ENCODE assay signal across 8 mouse cellular contexts in genomic region chrX:103622935-103623280, GRCm38 (mm10). TPM values are rescaled to one million over a fixed set of nuclear protein-coding genes. Genes with fewer than 3 reads are reported as not detected.
DNase-seq lines count a peak whose midpoint lies in the region; ATAC-seq and TF ChIP-seq lines count a peak whose summit lies in the region.

No protein-coding gene starts in this region.

- no peak for TF ChIP-seq POLR2A in bone marrow macrophage, adult 2 months (IDR thresholded peaks at IDR 0.05; ENCODE audit: borderline replicate concordance, low read depth, low read length)
- TF ChIP-seq POLR2A in small intestine, adult 2 months (IDR thresholded peaks at IDR 0.05; ENCODE audit: low read depth, low read length): no peak

- no peaks in the 10 kb centered on the region for H3K9me3 ChIP-seq in forebrain, embryonic 14.5 days (replicated peaks; ENCODE audit: control insufficient read depth, low read length)
- H3K9me3 ChIP-seq in intestine, embryonic 16.5 days (ENCODE audit: control insufficient read depth, low read length): no peaks in the 10 kb centered on the region
- H3K9me3 ChIP-seq in lung, embryonic 14.5 days (ENCODE audit: low read depth, low read length): no peaks in the 10 kb centered on the region

- peak overlapping the region; percentile 73 for H3K4me3 ChIP-seq in gastrocnemius, adult 2 months
- H3K4me3 ChIP-seq in bone marrow macrophage, adult 2 months (ENCODE audit: insufficient read depth, low read length): peak overlapping the region; percentile 85
- peak overlapping the region; percentile 42 for H3K4me3 ChIP-seq in forebrain, embryonic 14.5 days (ENCODE audit: low read depth, low read length)
- peak overlapping the region; percentile 62 for H3K4me3 ChIP-seq in intestine, embryonic 16.5 days (ENCODE audit: low read length)
- H3K4me3 ChIP-seq in lung, embryonic 14.5 days (ENCODE audit: low read depth, low read length): peak overlapping the region; percentile 48
- H3K4me3 ChIP-seq in small intestine, adult 2 months (ENCODE audit: low read depth, low read length): peak overlapping the region; percentile 40

- H3K27me3 ChIP-seq in forebrain, embryonic 14.5 days (replicated peaks; ENCODE audit: control insufficient read depth, insufficient read depth, low read length): peaks cover 3% of the 10 kb centered on the region; the same call in 1 of the 2 replicates
- no peaks in the 10 kb centered on the region for H3K27me3 ChIP-seq in intestine, embryonic 16.5 days (replicated peaks; ENCODE audit: control insufficient read depth, insufficient read depth, low read length)
- H3K27me3 ChIP-seq in lung, embryonic 14.5 days (ENCODE audit: insufficient read depth, low read length): no peaks in the 10 kb centered on the region
- H3K27me3 ChIP-seq in small intestine, adult 2 months (ENCODE audit: control insufficient read depth, insufficient read depth, low read length): no peaks in the 10 kb centered on the region

- no peaks in the 10 kb centered on the region for H3K36me3 ChIP-seq in forebrain, embryonic 14.5 days (ENCODE audit: control insufficient read depth, insufficient read depth, low read length)
- H3K36me3 ChIP-seq in intestine, embryonic 16.5 days (ENCODE audit: control insufficient read depth, insufficient read depth, low read length): no peaks in the 10 kb centered on the region
- H3K36me3 ChIP-seq in lung, embryonic 14.5 days (ENCODE audit: insufficient read depth): no peaks in the 10 kb centered on the region
- H3K36me3 ChIP-seq in small intestine, adult 2 months (ENCODE audit: control insufficient read depth, insufficient read depth, low read length): no peaks in the 10 kb centered on the region

- peaks cover 7% of the 10 kb centered on the region for H3K4me1 ChIP-seq in bone marrow macrophage, adult 2 months (ENCODE audit: control insufficient read depth, insufficient read depth, low read length)
- peaks cover 3% of the 10 kb centered on the region for H3K4me1 ChIP-seq in forebrain, embryonic 14.5 days (ENCODE audit: control insufficient read depth, insufficient read depth, low read length)
- H3K4me1 ChIP-seq in intestine, embryonic 16.5 days (ENCODE audit: control insufficient read depth, insufficient read depth, low read length): no peaks in the 10 kb centered on the region
- H3K4me1 ChIP-seq in lung, embryonic 14.5 days (ENCODE audit: insufficient read depth): no peaks in the 10 kb centered on the region
- no peaks in the 10 kb centered on the region for H3K4me1 ChIP-seq in small intestine, adult 2 months (ENCODE audit: control insufficient read depth, insufficient read depth, insufficient read length, low read length)

- H3K4me2 ChIP-seq in forebrain, embryonic 14.5 days (ENCODE audit: low read length): peak overlapping the region; percentile 55
- peak overlapping the region; percentile 74 for H3K4me2 ChIP-seq in intestine, embryonic 16.5 days (ENCODE audit: low read depth, low read length)
- H3K4me2 ChIP-seq in lung, embryonic 14.5 days: peak overlapping the region; percentile 75

- ATAC-seq in forebrain, embryonic 14.5 days: no peak
- ATAC-seq in intestine, embryonic 16.5 days: no peak
- ATAC-seq in lung, embryonic 14.5 days (ENCODE audit: insufficient read depth): 0 out of 2 replicates have a peak, but pooled peaks have one; percentile 22

- 3% methylated on average over 13 of the region's 13 CpGs for WGBS in forebrain, embryonic 14.5 days
- 4% methylated on average over 13 of the region's 13 CpGs for WGBS in intestine, embryonic 16.5 days
- 3% methylated on average over 13 of the region's 13 CpGs for WGBS in lung, embryonic 14.5 days
- 7% methylated on average over 13 of the region's 13 CpGs for WGBS in small intestine, adult 2 months

- H3K27ac ChIP-seq in gastrocnemius, adult 2 months: peak overlapping the region; percentile 73; the same call in 1 of the 2 replicates
- H3K27ac ChIP-seq in bone marrow macrophage, adult 2 months (ENCODE audit: insufficient read depth, low read depth, low read length): peak overlapping the region; percentile 40
- H3K27ac ChIP-seq in forebrain, embryonic 14.5 days (ENCODE audit: low read depth, low read length): no peak overlapping the region
- H3K27ac ChIP-seq in intestine, embryonic 16.5 days (ENCODE audit: low read length): peak overlapping the region; percentile 57; the same call in 1 of the 2 replicates
- peak overlapping the region; percentile 86 for H3K27ac ChIP-seq in lung, embryonic 14.5 days (ENCODE audit: low read depth)
- H3K27ac ChIP-seq in small intestine, adult 2 months (ENCODE audit: insufficient read depth, low read depth, low read length): peak overlapping the region; percentile 49; the same call in 1 of the 2 replicates

- intact Hi-C loops in gastrocnemius, adult 2 months (cut with DNase I): loop anchor here (1.0 to 10.0 kb wide), 2 partner anchors 139 to 312 kb away; no protein-coding TSS in a partner anchor

- TF ChIP-seq CTCF in gastrocnemius, adult 2 months (IDR thresholded peaks at IDR 0.05): no peak
- no peak for TF ChIP-seq CTCF in bone marrow macrophage, adult 2 months (IDR thresholded peaks at IDR 0.05; ENCODE audit: low read depth, low read length)
- no peak for TF ChIP-seq CTCF in lung, embryonic 14.5 days (IDR thresholded peaks at IDR 0.05; ENCODE audit: low read depth)
- TF ChIP-seq CTCF in small intestine, adult 2 months (IDR thresholded peaks at IDR 0.05; ENCODE audit: extremely low read depth, insufficient read length, insufficient replicate concordance, low read depth, low read length): no peak

- peak overlapping the region; percentile 65; the same call in 1 of the 2 replicates for H3K9ac ChIP-seq in forebrain, embryonic 14.5 days (ENCODE audit: low read length)
- peak overlapping the region; percentile 75 for H3K9ac ChIP-seq in intestine, embryonic 16.5 days (ENCODE audit: low read depth, low read length)
- peak overlapping the region; percentile 65 for H3K9ac ChIP-seq in lung, embryonic 14.5 days

- no peak for DNase-seq in gastrocnemius, adult 2 months
- DNase-seq in gastrocnemius, adult 8-10 months (ENCODE audit: low spot score in 2 of 2): no peak
- DNase-seq in forebrain, embryonic 14.5 days (ENCODE audit: low spot score): peak; percentile 28
- peak; percentile 62 for DNase-seq in lung, embryonic 14.5 days
- no peak for DNase-seq in Muller cell, postnatal 12 days (ENCODE audit: inconsistent ontology term)

RNA-seq across cellular contexts. Expression of gene Zcchc13, which starts 7.5 kb away (rescaled TPM):
- total RNA-seq in gastrocnemius, adult 2 months (2021): not detected
- not detected for total RNA-seq in gastrocnemius, adult 8-10 months (2022)
- polyA plus RNA-seq in bone marrow macrophage, adult 2 months (2012; ENCODE audit: insufficient read depth, insufficient read length, missing spikeins): not detected in 2 replicates
- polyA plus RNA-seq in forebrain, embryonic 14.5 days (2014; fragmentation: Nextera tagmentation; extraction: Ambion mirVana): not detected in 2 replicates
- not detected in 2 replicates for polyA plus RNA-seq in intestine, embryonic 16.5 days (2015; fragmentation: Nextera tagmentation; extraction: Ambion mirVana)
- not detected in 2 replicates for polyA plus RNA-seq in lung, embryonic 14.5 days (2014; fragmentation: Nextera tagmentation; extraction: Ambion mirVana)
- not detected in 2 replicates for polyA plus RNA-seq in small intestine, adult 2 months (2012; rRNA removed)

Comparison
In these comparisons a context has a peak if more than half of its experiments do, and no peak if none do; other contexts are left out.
1. DNase-seq: peak in forebrain, embryonic 14.5 days (single experiment) and lung, embryonic 14.5 days (single experiment); none in gastrocnemius, adult 2 months (single experiment), gastrocnemius, adult 8-10 months (0 of 2) and Muller cell, postnatal 12 days (single experiment).
2. Peak in every context shown above with its lines, with median percentiles within 50 percentile points of each other: H3K4me3 ChIP-seq, H3K4me2 ChIP-seq and H3K9ac ChIP-seq.